Comparison of ENCODE assay signal across 10 mouse cellular contexts in the genomic region with DNA sequence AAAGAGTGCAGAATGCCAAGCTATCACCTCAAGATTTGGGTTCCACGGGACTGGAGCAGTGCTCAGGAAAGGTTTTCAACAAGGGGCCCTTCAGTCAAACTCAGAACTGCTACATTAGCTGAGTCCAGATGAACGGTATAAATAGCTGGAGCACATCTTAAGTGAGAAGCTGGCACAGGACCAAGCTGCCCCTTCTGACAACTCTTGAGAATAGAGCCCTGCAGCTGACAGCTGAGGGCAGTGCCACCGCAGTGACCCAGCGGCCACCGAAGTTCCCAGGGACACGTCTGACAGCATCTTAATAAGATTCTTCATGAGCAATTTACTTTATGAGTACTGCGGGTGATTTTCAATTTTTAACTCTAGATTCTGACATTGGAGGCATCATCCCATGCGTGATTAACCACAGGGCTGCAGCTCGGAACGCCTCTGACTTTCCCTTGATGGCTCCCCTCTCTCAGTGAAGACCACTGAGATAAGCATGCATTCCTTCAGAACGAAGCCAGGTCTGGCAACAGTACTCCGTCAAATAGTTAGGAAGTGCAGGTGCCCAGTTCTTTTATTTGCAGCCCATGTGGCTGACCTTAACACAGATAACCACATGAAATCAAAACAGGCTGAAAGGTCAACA. TPM values are rescaled to one million over a fixed set of nuclear protein-coding genes. Genes with fewer than 3 reads are reported as not detected.
DNase-seq lines count a peak whose midpoint lies in the region; ATAC-seq and TF ChIP-seq lines count a peak whose summit lies in the region.
"Had no signal": no experiment of that assay in that cellular context is flagged by ENCODE, and none has a peak within 500 bp of the region (broad histone marks: within the 10 kb centered on the region; RNA-seq: fewer than 3 reads in every experiment).

No protein-coding gene starts in this region.

- TF ChIP-seq POLR2A in kidney, adult 2 months (IDR thresholded peaks at IDR 0.05; ENCODE audit: low read depth, low read length): no peak

- peak; percentile 87 for ATAC-seq in heart, embryonic 16.5 days (replicated peaks; ENCODE audit: extremely low read depth, insufficient read depth, low FRiP score)
- ATAC-seq in megakaryocyte-erythroid progenitor cell, adult 5-6 weeks (replicated peaks; ENCODE audit: low FRiP score, low TSS enrichment, poor library complexity, severe bottlenecking): no peak
- ATAC-seq in forebrain, embryonic 16.5 days: no peak

- no peaks in the 10 kb centered on the region for H3K9me3 ChIP-seq in heart, embryonic 16.5 days (replicated peaks; ENCODE audit: control insufficient read depth, low read length)
- no peaks in the 10 kb centered on the region for H3K9me3 ChIP-seq in forebrain, embryonic 16.5 days (ENCODE audit: control insufficient read depth, low read length)
- H3K9me3 ChIP-seq: megakaryocyte, embryonic 14.5 days had no signal

- H3K36me3 ChIP-seq in kidney, adult 2 months (ENCODE audit: control insufficient read depth, insufficient read depth, low read length): no peaks in the 10 kb centered on the region
- H3K36me3 ChIP-seq in heart, embryonic 16.5 days (ENCODE audit: control insufficient read depth, insufficient read depth): no peaks in the 10 kb centered on the region
- no peaks in the 10 kb centered on the region for H3K36me3 ChIP-seq in forebrain, embryonic 16.5 days (ENCODE audit: control insufficient read depth, insufficient read depth)

- H3K9ac ChIP-seq in heart, embryonic 16.5 days (ENCODE audit: low read length): 0 out of 2 replicates have a peak overlapping the region, but pooled peaks have one; percentile 37
- no peak overlapping the region for H3K9ac ChIP-seq in forebrain, embryonic 16.5 days (replicated peaks; ENCODE audit: low read depth, low read length)

- peak; percentile 54 for DNase-seq in kidney, postnatal 10 days
- DNase-seq in kidney, adult 2 months: no peak
- DNase-seq in urinary bladder, postnatal 14 days (ENCODE audit: low spot score): peak; percentile 17
- DNase-seq in urinary bladder, postnatal 25 days (ENCODE audit: low spot score): no peak
- DNase-seq in testis, postnatal 10 days (ENCODE audit: low spot score): peak; percentile 66

- H3K4me2 ChIP-seq in heart, embryonic 16.5 days (ENCODE audit: low read depth, low read length): peak overlapping the region; percentile 57
- H3K4me2 ChIP-seq in forebrain, embryonic 16.5 days (ENCODE audit: low read length): no peak overlapping the region

- no peak overlapping the region for H3K4me3 ChIP-seq in kidney, adult 2 months (ENCODE audit: insufficient read depth, low read depth, low read length)
- H3K4me3 ChIP-seq in heart, embryonic 16.5 days (ENCODE audit: low read length): peak overlapping the region; percentile 25
- H3K4me3 ChIP-seq in forebrain, embryonic 16.5 days (replicated peaks; ENCODE audit: low read length): no peak overlapping the region
- H3K4me3 ChIP-seq: layer of hippocampus, adult 2 months; megakaryocyte, embryonic 14.5 days had no signal

- H3K27ac ChIP-seq in kidney, adult 2 months (ENCODE audit: insufficient read depth, low read depth, low read length): no peak overlapping the region
- peak overlapping the region; percentile 82 for H3K27ac ChIP-seq in heart, embryonic 16.5 days (ENCODE audit: low read length)
- H3K27ac ChIP-seq in forebrain, embryonic 16.5 days (ENCODE audit: low read length): no peak overlapping the region
- H3K27ac ChIP-seq: layer of hippocampus, adult 2 months had no signal

- no peaks in the 10 kb centered on the region for H3K27me3 ChIP-seq in kidney, adult 2 months (replicated peaks; ENCODE audit: control insufficient read depth, insufficient read depth, low read length)
- no peaks in the 10 kb centered on the region for H3K27me3 ChIP-seq in heart, embryonic 16.5 days (ENCODE audit: control insufficient read depth, insufficient read depth, low read length)
- H3K27me3 ChIP-seq in forebrain, embryonic 16.5 days (replicated peaks; ENCODE audit: control insufficient read depth, insufficient read depth, low read length): no peaks in the 10 kb centered on the region
- H3K27me3 ChIP-seq: megakaryocyte, embryonic 14.5 days had no signal

- peaks cover 17% of the 10 kb centered on the region for H3K4me1 ChIP-seq in kidney, adult 2 months (ENCODE audit: control insufficient read depth, insufficient read depth, low read length)
- peaks cover 49% of the 10 kb centered on the region for H3K4me1 ChIP-seq in heart, embryonic 16.5 days (ENCODE audit: control insufficient read depth, insufficient read depth, low read length)
- H3K4me1 ChIP-seq in forebrain, embryonic 16.5 days (replicated peaks; ENCODE audit: control insufficient read depth, insufficient read depth, low read length): 0 out of 2 replicates have a peak, but pooled peaks cover 3% of the 10 kb centered on the region

- TF ChIP-seq CTCF in kidney, adult 2 months (conservative IDR thresholded peaks at IDR 0.05; ENCODE audit: insufficient read depth, insufficient read length, low read depth, low read length): no peak

- WGBS in kidney, adult 2 months: 30% methylated on average over 12 of the region's 12 CpGs
- WGBS in heart, embryonic 16.5 days: 25% methylated on average over 12 of the region's 12 CpGs
- 60% methylated on average over 12 of the region's 12 CpGs for WGBS in forebrain, embryonic 16.5 days

RNA-seq across cellular contexts. Expression of gene Pank1, which starts 23.1 kb away (rescaled TPM):
- 8.7 and 14.3 TPM in 2 replicates for polyA plus RNA-seq in kidney, adult 2 months (2012; rRNA removed)
- 12.9 and 14.8 TPM in 2 replicates for polyA plus RNA-seq in heart, embryonic 16.5 days (2015; fragmentation: Nextera tagmentation; extraction: Ambion mirVana)
- total RNA-seq in megakaryocyte-erythroid progenitor cell, adult 5-6 weeks (2014; fragmentation: Nextera tagmentation): 8.8 and 28.1 TPM in 2 replicates
- 17.8 and 18.1 TPM in 2 replicates for total RNA-seq in megakaryocyte-erythroid progenitor cell, adult 5-6 weeks (2017)
- 5.2 and 5.5 TPM in 2 replicates for polyA plus RNA-seq in forebrain, embryonic 16.5 days (2015; fragmentation: Nextera tagmentation; extraction: Ambion mirVana)

Comparison
In these comparisons a context has a peak if more than half of its experiments do, and no peak if none do; other contexts are left out.
1. DNase-seq: peak in kidney, postnatal 10 days (single experiment), urinary bladder, postnatal 14 days (single experiment) and testis, postnatal 10 days (single experiment); none in kidney, adult 2 months (single experiment) and urinary bladder, postnatal 25 days (single experiment).